Mouse (Mus musculus) bone marrow macrophage, adult 2 months (primary cell): Measurements from ENCODE around the gene Cdk5. TPM values are rescaled to one million over a fixed set of nuclear protein-coding genes. Genes with fewer than 3 reads are reported as not detected.
"Not testable (repeated sequence)": the region's sequence is repeated elsewhere in the genome, so short reads cannot be mapped to it uniquely, and the experiment has no call there.

Experiments used
- H3K27ac ChIP-seq: 2 replicates; pipeline ENCODE4 v1.5.1; 2012; ENCODE audit warnings: low read depth, low read length; ENCODE audit not compliant: insufficient read depth
- H3K4me1 ChIP-seq: 2 replicates; pipeline ENCODE4 v1.6.1; 2012; ENCODE audit warnings: low read length; ENCODE audit not compliant: control insufficient read depth, insufficient read depth
- H3K4me3 ChIP-seq: 2 replicates; pipeline ENCODE4 v1.5.1; 2012; ENCODE audit warnings: mild to moderate bottlenecking, low read length, moderate library complexity; ENCODE audit not compliant: insufficient read depth
- CTCF ChIP-seq: IDR thresholded peaks from 2 replicates; pipeline ENCODE4 v1.5.1; 2012; ENCODE audit warnings: low read depth, mild to moderate bottlenecking, low read length, moderate library complexity
- POLR2A ChIP-seq: IDR thresholded peaks from 2 replicates; pipeline ENCODE4 v1.6.1; 2012; ENCODE audit warnings: mild to moderate bottlenecking, low read depth, low read length, borderline replicate concordance
- polyA plus RNA-seq: library from polyadenylated mRNA; stranded (reverse); fragments of >200 nt; gene quantifications from 2 replicates; pipeline ENCODE4 v1.2.4, GENCODE M21; 2012; ENCODE audit not compliant: missing spikeins, insufficient read depth, insufficient read length

Gene Cdk5
- polyA plus RNA-seq, 1 experiment = 55.5 TPM

- no peak overlapping the region for H3K4me3 ChIP-seq
- peaks cover 11% of the 10 kb centered on the region; the same call in 1 of the 2 replicates for H3K4me1 ChIP-seq
- no peak overlapping the region for H3K27ac ChIP-seq
- no peak for TF ChIP-seq POLR2A
- TF ChIP-seq CTCF = no peak
These were observed 22.3 kb downstream of the Cdk5 start for GRCm38 (mm10) chr5:24400911-24401605.

GRCm38 (mm10) chr5:24400362-24400761 is 23.0 kb downstream of the Cdk5 start:
- peaks cover 9% of the 10 kb centered on the region; the same call in 1 of the 2 replicates for H3K4me1 ChIP-seq
- no peak for TF ChIP-seq CTCF
- no peak for TF ChIP-seq POLR2A
- H3K27ac ChIP-seq = no peak overlapping the region
- no peak overlapping the region for H3K4me3 ChIP-seq

GRCm38 (mm10) chr5:24399686-24400085 is 23.6 kb downstream of the Cdk5 start:
- Histone ChIP-seq H3K27ac (no peak overlapping the region), H3K4me1 (peaks cover 4% of the 10 kb centered on the region), H3K4me3 (no peak overlapping the region)
- TF ChIP-seq CTCF = no peak
- no peak for TF ChIP-seq POLR2A

- not testable (repeated sequence) for H3K4me3 ChIP-seq, H3K27ac ChIP-seq
- H3K4me1 ChIP-seq = peaks cover 16% of the 10 kb centered on the region
These were observed 27.1 kb downstream of the Cdk5 start for GRCm38 (mm10) chr5:24396254-24396653.

GRCm38 (mm10) chr5:24394165-24394894 is 29.0 kb downstream of the Cdk5 start:
- Histone ChIP-seq H3K4me3 (peak overlapping the region; percentile 73), H3K27ac (peak overlapping the region; percentile 82), H3K4me1 (peaks cover 29% of the 10 kb centered on the region)
- TF ChIP-seq POLR2A (no peak), CTCF (peak; percentile 51; the same call in 1 of the 2 replicates)

- peaks cover 33% of the 10 kb centered on the region for H3K4me1 ChIP-seq
- peak within 1 kb of the TSS; percentile 73 for H3K4me3 ChIP-seq
- TF ChIP-seq POLR2A (no peak), CTCF (peak; percentile 61; the same call in 1 of the 2 replicates)
- peak within 1 kb of the TSS; percentile 82 for H3K27ac ChIP-seq
These were observed 29.8 kb downstream of the Cdk5 start, which contains the start of gene Abcb8 for GRCm38 (mm10) chr5:24393392-24393997. Gene Abcb8 (plus strand): TSS chr5:24393663.

GRCm38 (mm10) chr5:24392724-24393123 is 30.6 kb downstream of the Cdk5 start:
- no peak overlapping the region for H3K4me3 ChIP-seq
- peak overlapping the region; percentile 14; the same call in 1 of the 2 replicates for H3K27ac ChIP-seq
- TF ChIP-seq POLR2A = no peak
- TF ChIP-seq CTCF = no peak
- peaks cover 34% of the 10 kb centered on the region for H3K4me1 ChIP-seq

GRCm38 (mm10) chr5:24391864-24392263 is 31.5 kb downstream of the Cdk5 start, which contains the start of gene Atg9b:
Gene Atg9b (minus strand): TSS chr5:24392143.
- H3K27ac ChIP-seq = peak within 1 kb of the TSS; percentile 14
- H3K4me3 ChIP-seq = no peak within 1 kb of the TSS
- H3K4me1 ChIP-seq = peaks cover 35% of the 10 kb centered on the region
- TF ChIP-seq POLR2A (no peak), CTCF (no peak)

GRCm38 (mm10) chr5:24389658-24390020 is 33.7 kb downstream of the Cdk5 start:
- TF ChIP-seq CTCF (0 out of 2 replicates have a peak, but pooled peaks have one; percentile 8), POLR2A (no peak)
- Histone ChIP-seq H3K4me3 (peak overlapping the region; percentile 48), H3K27ac (peak overlapping the region; percentile 93), H3K4me1 (peaks cover 45% of the 10 kb centered on the region)

GRCm38 (mm10) chr5:24389011-24389657 is 34.2 kb downstream of the Cdk5 start:
- no peak for TF ChIP-seq CTCF
- TF ChIP-seq POLR2A = no peak
- Histone ChIP-seq H3K27ac (peak overlapping the region; percentile 93), H3K4me1 (peaks cover 49% of the 10 kb centered on the region), H3K4me3 (peak overlapping the region; percentile 80)
